Mouse (Mus musculus) thymus, adult 18-20 months (tissue): ENCODE data around the gene Tbc1d1.

Experiments
- DNase-seq, 2 experiments: peaks; one replicate each; pipeline ENCODE4 v3.0.0; 2022; ENCODE audit warnings: mixed read lengths in 2 of 2

Tbc1d1 gene

GRCm38 (mm10) chr5:64363859-64364406 lies 207.8 kb downstream of the Tbc1d1 start:
- DNase-seq, result no peak

GRCm38 (mm10) chr5:64364432-64365125 lies 208.5 kb downstream of the Tbc1d1 start:
- DNase-seq, result no peak

- DNase-seq, result no peak
Measured at GRCm38 (mm10) chr5:64365187-64366066, 209.3 kb downstream of the Tbc1d1 start.

GRCm38 (mm10) chr5:64366113-64366512 lies 210.0 kb downstream of the Tbc1d1 start:
- DNase-seq, result no peak

- no peak for DNase-seq
Measured at GRCm38 (mm10) chr5:64367426-64367825, 211.3 kb downstream of the Tbc1d1 start.

GRCm38 (mm10) chr5:64371331-64371831 lies 215.3 kb downstream of the Tbc1d1 start:
- DNase-seq, result no peak

GRCm38 (mm10) chr5:64372292-64372961 lies 216.3 kb downstream of the Tbc1d1 start:
- no peak for DNase-seq

GRCm38 (mm10) chr5:64373695-64374094 lies 217.6 kb downstream of the Tbc1d1 start:
- no peak for DNase-seq

- DNase-seq, result no peak
Measured at GRCm38 (mm10) chr5:64375851-64376250, 219.7 kb downstream of the Tbc1d1 start.

GRCm38 (mm10) chr5:64376466-64376865 lies 220.4 kb downstream of the Tbc1d1 start:
- no peak for DNase-seq

GRCm38 (mm10) chr5:64377705-64378104 lies 221.6 kb downstream of the Tbc1d1 start:
- DNase-seq, result no peak

GRCm38 (mm10) chr5:64378591-64379275 lies 222.6 kb downstream of the Tbc1d1 start:
- DNase-seq, result no peak

- no peak for DNase-seq
Measured at GRCm38 (mm10) chr5:64379829-64380228, 223.7 kb downstream of the Tbc1d1 start.

- no peak for DNase-seq
Measured at GRCm38 (mm10) chr5:64380698-64381375, 224.7 kb downstream of the Tbc1d1 start.

GRCm38 (mm10) chr5:64381538-64381937 lies 225.4 kb downstream of the Tbc1d1 start:
- no peak for DNase-seq

- DNase-seq, result peak; percentile 34 to 64
Measured at GRCm38 (mm10) chr5:64382451-64383057, 226.4 kb downstream of the Tbc1d1 start.

GRCm38 (mm10) chr5:64383215-64383614 lies 227.1 kb downstream of the Tbc1d1 start:
- no peak for DNase-seq

GRCm38 (mm10) chr5:64384546-64384945 lies 228.4 kb downstream of the Tbc1d1 start:
- no peak for DNase-seq

- DNase-seq, result no peak
Measured at GRCm38 (mm10) chr5:64386996-64387395, 230.9 kb downstream of the Tbc1d1 start.

GRCm38 (mm10) chr5:64389202-64389929 lies 233.3 kb downstream of the Tbc1d1 start:
- DNase-seq, result no peak

- no peak for DNase-seq
Measured at GRCm38 (mm10) chr5:64391346-64391745, 235.2 kb downstream of the Tbc1d1 start.
